Mouse (Mus musculus): ENCODE data around the gene Nr1i3.

DNA sequence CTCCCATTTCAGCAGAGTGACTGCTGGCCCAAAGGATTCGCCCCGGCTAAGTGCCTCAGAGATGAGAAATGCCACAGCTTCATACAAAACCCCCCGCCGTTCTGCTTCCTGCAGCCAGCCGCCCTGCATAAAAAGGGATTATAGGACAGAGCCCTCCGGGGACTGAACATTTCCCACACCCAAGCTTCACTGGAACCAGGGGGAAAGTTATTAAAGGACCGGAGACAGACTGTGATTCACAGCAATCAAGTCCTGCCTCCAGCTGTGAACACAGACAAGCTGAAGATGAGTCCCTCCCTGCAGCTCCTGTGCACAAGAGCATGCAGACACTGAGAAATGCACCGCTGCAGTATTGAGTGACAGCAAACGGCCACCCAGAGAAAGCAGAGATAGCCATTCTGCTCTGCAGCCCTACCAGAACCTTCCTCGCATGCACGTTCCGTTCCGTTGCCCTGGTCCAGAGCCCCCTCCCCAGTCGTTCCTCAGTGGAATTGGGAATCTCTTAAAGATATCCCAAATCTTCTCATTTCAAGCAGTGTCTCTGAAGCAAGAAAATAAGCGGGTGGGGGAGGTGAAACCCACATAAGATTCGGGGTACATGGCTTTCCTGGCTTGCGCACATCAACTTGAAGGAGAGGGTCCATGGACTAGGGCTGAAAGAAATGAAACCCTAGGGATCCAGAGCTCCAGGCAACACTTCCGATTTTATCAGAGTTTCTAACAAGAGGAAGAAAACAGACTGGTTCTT lies 20.5 kb upstream of the Nr1i3 start:
- TF ChIP-seq POLR2A (IDR thresholded peaks at IDR 0.05; ENCODE audit: low read depth, low read length) (no peak), CTCF (IDR thresholded peaks at IDR 0.05; ENCODE audit: borderline replicate concordance, insufficient read depth, low read length) (no peak)

All from embryonic fibroblast, embryonic 13.5 days (primary cell).